ENCODE assay signal across 17 mouse cellular contexts in genomic region chr11:51832992-51833391, GRCm38 (mm10). TPM values are rescaled to one million over a fixed set of nuclear protein-coding genes. Genes with fewer than 3 reads are reported as not detected.
DNase-seq lines count a peak whose midpoint lies in the region; ATAC-seq and TF ChIP-seq lines count a peak whose summit lies in the region.
"Had no signal": no experiment of that assay in that cellular context is flagged by ENCODE, and none has a peak within 500 bp of the region (broad histone marks: within the 10 kb centered on the region; RNA-seq: fewer than 3 reads in every experiment).

No protein-coding gene starts in this region.

- ATAC-seq in hindbrain, embryonic 16.5 days: no peak
- no peak for ATAC-seq in hindbrain, embryonic 14.5 days (ENCODE audit: low FRiP score)
- no peak for ATAC-seq in lung, postnatal 0 days
- ATAC-seq: midbrain, embryonic 15.5 days had no signal

- H3K9ac ChIP-seq in hindbrain, embryonic 16.5 days (ENCODE audit: low read depth, low read length): no peak overlapping the region
- no peak overlapping the region for H3K9ac ChIP-seq in hindbrain, embryonic 14.5 days
- no peak overlapping the region for H3K9ac ChIP-seq in lung, postnatal 0 days (replicated peaks; ENCODE audit: low read depth)
- H3K9ac ChIP-seq: limb, embryonic 13.5 days; lung, embryonic 15.5 days; midbrain, embryonic 15.5 days; neural tube, embryonic 15.5 days had no signal

- H3K27ac ChIP-seq in hindbrain, embryonic 16.5 days (ENCODE audit: low read depth, low read length): peak overlapping the region; percentile 12; the same call in 1 of the 2 replicates
- no peak overlapping the region for H3K27ac ChIP-seq in hindbrain, embryonic 14.5 days
- H3K27ac ChIP-seq in lung, postnatal 0 days (ENCODE audit: low read length): peak overlapping the region; percentile 26; the same call in 1 of the 2 replicates
- peak overlapping the region; percentile 73 for H3K27ac ChIP-seq in brown adipose tissue, adult 24 weeks (replicated peaks; ENCODE audit: low read depth, low read length)
- peak overlapping the region; percentile 55 for H3K27ac ChIP-seq in olfactory bulb, adult 2 months (ENCODE audit: insufficient read depth, low read depth, low read length)
- H3K27ac ChIP-seq: heart, adult 2 months; limb, embryonic 13.5 days; lung, embryonic 15.5 days; midbrain, embryonic 15.5 days; neural tube, embryonic 15.5 days had no signal

- TF ChIP-seq EP300 in lung, postnatal 0 days (IDR thresholded peaks at IDR 0.05): no peak

- 71% methylated on average over 5 of the region's 5 CpGs for WGBS in hindbrain, embryonic 16.5 days
- 70% methylated on average over 5 of the region's 5 CpGs for WGBS in hindbrain, embryonic 14.5 days
- WGBS in lung, postnatal 0 days: 75% methylated on average over 5 of the region's 5 CpGs
- 48% methylated on average over 5 of the region's 5 CpGs for WGBS in olfactory bulb, adult 2 months

- peaks cover 3% of the 10 kb centered on the region; the same call in 1 of the 2 replicates for H3K36me3 ChIP-seq in hindbrain, embryonic 16.5 days (ENCODE audit: control insufficient read depth, insufficient read depth, low read length)
- no peaks in the 10 kb centered on the region for H3K36me3 ChIP-seq in hindbrain, embryonic 14.5 days (replicated peaks; ENCODE audit: control insufficient read depth, insufficient read depth)
- H3K36me3 ChIP-seq in lung, postnatal 0 days (ENCODE audit: insufficient read depth, low read length): peaks cover 24% of the 10 kb centered on the region
- H3K36me3 ChIP-seq: forebrain, embryonic 10.5 days; midbrain, embryonic 15.5 days had no signal

- no peak for DNase-seq in hindbrain, embryonic 14.5 days (ENCODE audit: low spot score)
- no peak for DNase-seq in lung, postnatal 0 days (ENCODE audit: low spot score)
- no peak for DNase-seq in lung, postnatal 14 days
- DNase-seq in heart, postnatal 4 days: no peak
- no peak for DNase-seq in frontal cortex, postnatal 14 days (ENCODE audit: low spot score in 2 of 2)
- DNase-seq: B cell, adult 2 months; heart, postnatal 36 days; thymus, postnatal 14 days had no signal

- H3K27me3 ChIP-seq in hindbrain, embryonic 16.5 days (replicated peaks; ENCODE audit: control insufficient read depth, insufficient read depth, low read length): no peaks in the 10 kb centered on the region; the same call in 1 of the 2 replicates
- H3K27me3 ChIP-seq in hindbrain, embryonic 14.5 days (ENCODE audit: control insufficient read depth, insufficient read depth, low read length): no peaks in the 10 kb centered on the region
- no peaks in the 10 kb centered on the region for H3K27me3 ChIP-seq in lung, postnatal 0 days (replicated peaks; ENCODE audit: insufficient read depth, low read length)
- H3K27me3 ChIP-seq: limb, embryonic 13.5 days; lung, embryonic 15.5 days; midbrain, embryonic 15.5 days; neural tube, embryonic 15.5 days had no signal

- no peak overlapping the region for H3K4me2 ChIP-seq in hindbrain, embryonic 16.5 days (ENCODE audit: low read length)
- no peak overlapping the region for H3K4me2 ChIP-seq in hindbrain, embryonic 14.5 days (replicated peaks)
- no peak overlapping the region for H3K4me2 ChIP-seq in lung, postnatal 0 days (replicated peaks; ENCODE audit: low read depth, low read length)
- H3K4me2 ChIP-seq: limb, embryonic 13.5 days; lung, embryonic 15.5 days; midbrain, embryonic 15.5 days; neural tube, embryonic 15.5 days had no signal

- H3K4me3 ChIP-seq in hindbrain, embryonic 16.5 days (ENCODE audit: low read length): no peak overlapping the region
- H3K4me3 ChIP-seq in hindbrain, embryonic 14.5 days (replicated peaks; ENCODE audit: low read length): no peak overlapping the region
- H3K4me3 ChIP-seq in lung, postnatal 0 days (ENCODE audit: low read depth, low read length): no peak overlapping the region
- no peak overlapping the region for H3K4me3 ChIP-seq in brown adipose tissue, adult 24 weeks (ENCODE audit: insufficient read depth, low read depth, low read length)
- H3K4me3 ChIP-seq in olfactory bulb, adult 2 months (ENCODE audit: insufficient read depth, low read depth, low read length): no peak overlapping the region
- H3K4me3 ChIP-seq: forebrain, embryonic 10.5 days; heart, adult 2 months; limb, embryonic 13.5 days; lung, embryonic 15.5 days; midbrain, embryonic 15.5 days; neural tube, embryonic 15.5 days had no signal

- no peak for TF ChIP-seq POLR2A in olfactory bulb, adult 2 months (IDR thresholded peaks at IDR 0.05; ENCODE audit: insufficient read depth, low read depth, low read length)

- no peak for TF ChIP-seq CTCF in lung, postnatal 0 days (IDR thresholded peaks at IDR 0.05)
- TF ChIP-seq CTCF in olfactory bulb, adult 2 months (IDR thresholded peaks at IDR 0.05; ENCODE audit: insufficient read depth, low read depth, low read length): no peak

- peaks cover 6% of the 10 kb centered on the region for H3K4me1 ChIP-seq in hindbrain, embryonic 16.5 days (ENCODE audit: control insufficient read depth, insufficient read depth, low read depth, low read length)
- peaks cover 5% of the 10 kb centered on the region for H3K4me1 ChIP-seq in hindbrain, embryonic 14.5 days (replicated peaks; ENCODE audit: control insufficient read depth, insufficient read depth, low read length)
- H3K4me1 ChIP-seq in lung, postnatal 0 days (ENCODE audit: insufficient read depth, low read depth, low read length): no peaks in the 10 kb centered on the region
- peaks cover 19% of the 10 kb centered on the region for H3K4me1 ChIP-seq in brown adipose tissue, adult 24 weeks (ENCODE audit: control insufficient read depth, insufficient read depth, insufficient read length, low read length)
- peaks cover 30% of the 10 kb centered on the region for H3K4me1 ChIP-seq in olfactory bulb, adult 2 months (ENCODE audit: control insufficient read depth, insufficient read depth, low read length)
- H3K4me1 ChIP-seq: lung, embryonic 15.5 days had no signal

- no peaks in the 10 kb centered on the region for H3K9me3 ChIP-seq in hindbrain, embryonic 16.5 days (ENCODE audit: control insufficient read depth, low read length)
- no peaks in the 10 kb centered on the region for H3K9me3 ChIP-seq in hindbrain, embryonic 14.5 days (ENCODE audit: control insufficient read depth, low read length)
- H3K9me3 ChIP-seq in lung, postnatal 0 days (ENCODE audit: low read length): no peaks in the 10 kb centered on the region
- H3K9me3 ChIP-seq: forebrain, embryonic 10.5 days; limb, embryonic 13.5 days; lung, embryonic 15.5 days; midbrain, embryonic 15.5 days; neural tube, embryonic 15.5 days had no signal

RNA-seq across cellular contexts. Expression of gene Jade2, which starts 24.5 kb away (rescaled TPM):
- 1.1 TPM in 2 replicates for polyA plus RNA-seq in hindbrain, embryonic 16.5 days (2015; fragmentation: Nextera tagmentation; extraction: Ambion mirVana)
- polyA plus RNA-seq in hindbrain, embryonic 14.5 days (2014; fragmentation: Nextera tagmentation; extraction: Ambion mirVana): 0.39 and 0.56 TPM in 2 replicates
- 3.1 and 3.9 TPM in 2 replicates for polyA plus RNA-seq in lung, postnatal 0 days (2015; fragmentation: Nextera tagmentation; extraction: Ambion mirVana)
- polyA plus RNA-seq in brown adipose tissue, adult 24 weeks (2012; ENCODE audit: insufficient read depth, insufficient read length, missing spikeins): 1.9 and 2.6 TPM in 2 replicates
- polyA plus RNA-seq in olfactory bulb, adult 2 months (2012; ENCODE audit: insufficient read depth, insufficient read length, low replicate concordance, missing spikeins): not detected in 2 replicates
- 1 to 10 TPM; 2.7 to 3.0 TPM for total RNA-seq in heart, postnatal 4 days (2021)
